Mouse (Mus musculus) 3134 (cell line): ENCODE results near the gene Enpep.

ENCODE experiments used
- DNase-seq: peaks from one replicate; pipeline ENCODE4 v3.0.0-alpha.2; 2011; ENCODE audit warnings: low spot score; ENCODE audit not compliant: insufficient read length; ENCODE audit errors: extremely low read depth

Enpep gene

GRCm38 (mm10) chr3:129332586-129332985, at the start of gene Enpep:
Enpep (minus strand) TSS chr3:129332720.
- no peak for DNase-seq

- DNase-seq: no peak
Measured at GRCm38 (mm10) chr3:129379109-129379508, 46.6 kb upstream of the Enpep start.

GRCm38 (mm10) chr3:129375087-129375486, 42.6 kb upstream of the Enpep start:
- no peak for DNase-seq

- DNase-seq: no peak
Measured at GRCm38 (mm10) chr3:129373108-129373507, 40.6 kb upstream of the Enpep start.

GRCm38 (mm10) chr3:129369491-129369890, 37.0 kb upstream of the Enpep start:
- no peak for DNase-seq

- DNase-seq: no peak
Measured at GRCm38 (mm10) chr3:129365919-129366318, 33.4 kb upstream of the Enpep start.

GRCm38 (mm10) chr3:129364818-129365390, 32.4 kb upstream of the Enpep start:
- no peak for DNase-seq

GRCm38 (mm10) chr3:129363426-129363825, 30.9 kb upstream of the Enpep start:
- no peak for DNase-seq

GRCm38 (mm10) chr3:129358115-129358514, 25.6 kb upstream of the Enpep start:
- no peak for DNase-seq

GRCm38 (mm10) chr3:129353901-129354300, 21.4 kb upstream of the Enpep start:
- DNase-seq: no peak

- no peak for DNase-seq
Measured at GRCm38 (mm10) chr3:129351320-129351877, 18.9 kb upstream of the Enpep start.

GRCm38 (mm10) chr3:129347277-129347676, 14.8 kb upstream of the Enpep start:
- DNase-seq: no peak

- no peak for DNase-seq
Measured at GRCm38 (mm10) chr3:129342767-129343166, 10.2 kb upstream of the Enpep start.

GRCm38 (mm10) chr3:129341066-129341465, 8.5 kb upstream of the Enpep start:
- no peak for DNase-seq

GRCm38 (mm10) chr3:129338296-129339091, 6.0 kb upstream of the Enpep start:
- DNase-seq: no peak

- no peak for DNase-seq
Measured at GRCm38 (mm10) chr3:129332142-129332541, 378 bp downstream of the Enpep start.

GRCm38 (mm10) chr3:129331427-129331826, 1.1 kb downstream of the Enpep start:
- DNase-seq: no peak

GRCm38 (mm10) chr3:129328056-129328455, 4.5 kb downstream of the Enpep start:
- DNase-seq: no peak

GRCm38 (mm10) chr3:129321585-129321984, 10.9 kb downstream of the Enpep start:
- DNase-seq: no peak

GRCm38 (mm10) chr3:129317032-129317729, 15.3 kb downstream of the Enpep start:
- no peak for DNase-seq

- no peak for DNase-seq
Measured at GRCm38 (mm10) chr3:129313671-129314415, 18.7 kb downstream of the Enpep start.
